Mouse (Mus musculus): Measurements from ENCODE around the gene Hax1. TPM values are rescaled to one million over a fixed set of nuclear protein-coding genes. Genes with fewer than 3 reads are reported as not detected.

Hax1 gene
- total RNA-seq, 2 experiments from 2014 or later: 159 to 161 TPM

GRCm38 (mm10) chr3:89962059-89962750 lies 36.4 kb downstream of the Hax1 start:
- DNase-seq: peak; percentile 24 to 38

- DNase-seq: no peak
Observed at GRCm38 (mm10) chr3:89961436-89961835, 37.1 kb downstream of the Hax1 start.

- peak; percentile 97 to 99 for DNase-seq
Observed at GRCm38 (mm10) chr3:89960469-89960868, 38.1 kb downstream of the Hax1 start.

GRCm38 (mm10) chr3:89959435-89959834 lies 39.1 kb downstream of the Hax1 start:
- no peak for DNase-seq

- no peak for DNase-seq
Observed at GRCm38 (mm10) chr3:89957880-89958279, 40.7 kb downstream of the Hax1 start.

- no peak for DNase-seq
Observed at GRCm38 (mm10) chr3:89956177-89956971, 42.2 kb downstream of the Hax1 start.

- peak; percentile 80 to 87 for DNase-seq
Observed at GRCm38 (mm10) chr3:89953420-89953819, 45.2 kb downstream of the Hax1 start.

- no peak for DNase-seq
Observed at GRCm38 (mm10) chr3:89948655-89949054, 49.9 kb downstream of the Hax1 start.

GRCm38 (mm10) chr3:89948021-89948420 lies 50.6 kb downstream of the Hax1 start:
- no peak for DNase-seq

Small RNA genes lying within 50 kb of the gene (microRNA-seq; reads per million reads assigned to microRNA genes)
- not detected for gene Mir7669

Other genes with a start within 250 kb of the Hax1 start
- gene Chrnb2, start 234.1 kb downstream of the Hax1 start, total RNA-seq (2021): 1 to 10 TPM; 3.3 to 3.4 TPM
- gene Ube2q1, start 225.2 kb downstream of the Hax1 start, total RNA-seq (2021): 10 to 100 TPM; 63.9 to 64.4 TPM
- 1 to 10 TPM; 7.8 to 8.5 TPM for gene She, start 167.4 kb downstream of the Hax1 start, total RNA-seq (2021)
- 10 to 100 TPM in 1 of 2 experiments, 1 to 10 TPM in 1; 7.4 to 12.9 TPM for gene Il6ra, start 85.6 kb downstream of the Hax1 start, total RNA-seq (2021)
- gene Atp8b2, start 35.3 kb downstream of the Hax1 start, total RNA-seq (2021): 10 to 100 TPM; 31.3 to 49.4 TPM
- gene 4933434E20Rik, start 52.9 kb upstream of the Hax1 start, total RNA-seq (2021): 10 to 100 TPM; 81.6 to 85.9 TPM
- 100 to 1,000 TPM; 146 to 159 TPM for gene Ubap2l, start 53.8 kb upstream of the Hax1 start, total RNA-seq (2021)
- gene Tpm3, start 73.9 kb upstream of the Hax1 start, total RNA-seq (2021): 100 to 1,000 TPM; 183 to 215 TPM
- under 1 TPM; 0.66 TPM for gene Nup210l, start 105.4 kb upstream of the Hax1 start, total RNA-seq (2021)
- gene Rps27, start 214.9 kb upstream of the Hax1 start, total RNA-seq (2021): 1,000 to 10,000 TPM; 1,883 to 1,933 TPM
- gene Rab13, start 214.9 kb upstream of the Hax1 start, total RNA-seq (2021): 10 to 100 TPM; 24.6 to 39.0 TPM
- 10 to 100 TPM; 63.2 to 70.8 TPM for gene Jtb, start 232.8 kb upstream of the Hax1 start, total RNA-seq (2021)
- gene Creb3l4, start 244.7 kb upstream of the Hax1 start, total RNA-seq (2021): under 1 TPM; 0.20 to 0.66 TPM
- gene Slc39a1, start 249.4 kb upstream of the Hax1 start, total RNA-seq (2021): 100 to 1,000 TPM; 127 to 142 TPM

Measured in adrenal gland, postnatal 36 days (tissue).